Mouse (Mus musculus) bone marrow macrophage, adult 2 months (primary cell): ENCODE results near the gene Best3.

Experiments used
- CTCF ChIP-seq: IDR thresholded peaks from 2 replicates; pipeline ENCODE4 v1.5.1; 2012; ENCODE audit warnings: low read depth, mild to moderate bottlenecking, low read length, moderate library complexity
- POLR2A ChIP-seq: IDR thresholded peaks from 2 replicates; pipeline ENCODE4 v1.6.1; 2012; ENCODE audit warnings: mild to moderate bottlenecking, low read depth, low read length, borderline replicate concordance

GRCm38 (mm10) chr10:117031160-117031559 lies 45.0 kb downstream of the Best3 start:
- TF ChIP-seq CTCF (no peak), POLR2A (no peak)
